Mouse (Mus musculus) brain, embryonic 14.5 days (tissue): ENCODE results near the gene Pdik1l.
A peak's percentile ranks its signal among the peaks of the same experiment; 100 is the strongest.

Experiments
- CTCF ChIP-seq: fragments of 200-500 bp; IDR thresholded peaks from 2 replicates; pipeline ENCODE4 v1.5.1; 2012; ENCODE audit warnings: inconsistent platforms, mild to moderate bottlenecking, moderate library complexity, borderline replicate concordance; ENCODE audit not compliant: insufficient read depth, insufficient read length; ENCODE audit errors: extremely low read depth
- POLR2A ChIP-seq: fragments of 200-500 bp; IDR thresholded peaks from 2 replicates; pipeline ENCODE4 v1.6.1; 2012; ENCODE audit warnings: mild to moderate bottlenecking, inconsistent platforms, borderline replicate concordance; ENCODE audit not compliant: poor library complexity, insufficient read depth, insufficient read length, severe bottlenecking; ENCODE audit errors: extremely low read depth

- no peak for TF ChIP-seq POLR2A
- peak; percentile 14; the same call in 1 of the 2 replicates for TF ChIP-seq CTCF
These were observed 8.8 kb upstream of the Pdik1l start for GRCm38 (mm10) chr4:134296523-134296922.
